Mouse (Mus musculus) left cerebral cortex, postnatal 14 days (tissue): ENCODE measurements at regions not wholly inside any gene's neighbourhood (a gene's known extent, or its start where the extent isn't known, plus 50 kb on each side); places are given as distances from the start of the nearest gene placed in this dataset.

Source experiments
- DNase-seq, 2 experiments: peaks; one replicate each; pipeline ENCODE4 v3.0.0; 2021 to 2022; ENCODE audit warnings: low spot score in 2 of 2, mixed read lengths in 1 of 2
- intact Hi-C: fragments of 180-260 bp; cut with DNase I; formaldehyde crosslinking; loops from one replicate; pipeline ENCODE4 v1.15.1; 2025

- DNase-seq: no peak
- intact Hi-C loops: no loop called here
These were observed 287.0 kb downstream of the Tns3 start for GRCm38 (mm10) chr11:8377301-8377700.

- intact Hi-C loops: no loop called here
- no peak for DNase-seq
These were observed 298.8 kb downstream of the Tns3 start for GRCm38 (mm10) chr11:8365545-8365944.

DNA sequence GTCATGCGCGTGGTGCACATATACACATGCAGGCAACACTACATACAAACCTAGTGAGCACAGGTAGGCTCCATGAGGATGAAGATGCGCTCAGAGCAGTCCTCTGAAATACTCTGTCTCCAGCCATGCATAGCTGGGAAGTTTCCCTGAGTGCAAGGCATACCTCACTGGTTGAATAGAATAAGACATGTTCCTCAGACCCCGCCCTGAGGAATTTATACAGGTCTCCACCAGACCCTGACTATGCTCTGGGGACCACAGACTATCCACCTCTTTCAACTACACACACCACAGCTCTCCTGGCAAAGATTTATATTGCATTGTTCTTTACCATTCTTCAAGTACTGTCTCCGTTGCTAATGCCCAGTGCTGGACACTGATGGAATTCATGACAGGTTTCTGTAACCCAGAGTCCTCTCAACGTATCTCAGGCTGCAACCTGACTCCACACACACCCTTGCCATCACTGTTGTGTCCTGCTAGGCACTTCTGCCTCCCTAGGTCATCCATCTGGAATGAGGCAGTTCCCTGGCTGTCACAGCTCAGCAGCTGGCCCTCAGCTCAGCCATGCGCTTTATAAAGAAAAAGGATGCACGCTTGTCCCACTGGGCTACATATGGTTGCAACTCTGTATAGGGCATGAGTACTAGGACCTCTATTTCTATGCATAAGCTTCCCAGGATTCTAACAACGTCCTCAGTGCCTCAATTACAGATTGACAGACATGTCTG lies 299.5 kb downstream of the Tns3 start:
- intact Hi-C loops: no loop called here
- no peak for DNase-seq

GRCm38 (mm10) chr11:8344938-8345337 lies 319.4 kb downstream of the Tns3 start:
- no peak for DNase-seq
- intact Hi-C loops: no loop called here

DNA sequence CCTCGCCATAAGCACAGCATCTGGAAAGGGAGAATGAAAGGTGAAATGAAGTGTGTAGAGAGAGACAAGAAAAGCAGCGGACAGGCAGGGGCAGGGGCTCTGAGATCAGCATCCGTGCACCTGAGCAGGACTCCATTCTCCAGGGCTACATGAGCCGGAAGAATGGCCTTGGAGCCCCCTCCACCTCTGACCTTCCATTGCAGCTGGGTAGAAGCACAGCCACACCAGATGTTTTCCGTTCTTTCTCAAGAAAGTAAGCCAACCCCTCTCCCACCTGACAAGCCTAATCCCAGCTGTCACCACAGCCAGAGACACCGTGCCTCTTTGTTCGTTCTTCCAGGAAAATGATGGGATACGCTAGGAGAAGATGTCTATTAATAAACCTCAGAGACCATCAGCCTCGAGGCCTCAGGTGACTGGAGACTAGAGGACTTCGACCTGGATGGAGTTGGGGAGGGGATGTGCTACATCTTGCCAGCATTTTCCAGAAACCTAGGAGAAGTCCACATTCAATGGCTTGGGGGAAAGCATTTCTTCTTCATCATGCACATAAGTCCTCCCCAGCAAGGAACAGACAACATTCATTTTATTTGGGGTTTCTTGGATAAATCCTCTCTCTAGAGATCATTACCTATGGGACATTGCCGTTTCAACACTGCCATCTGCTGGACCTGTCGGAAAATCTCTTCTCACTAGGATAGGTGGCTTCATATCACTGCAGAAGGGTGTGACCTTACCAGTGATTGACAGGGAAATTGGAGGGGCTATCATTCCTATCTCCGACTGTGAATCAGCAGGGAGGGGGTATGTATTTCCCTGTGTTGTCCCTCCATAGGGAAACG lies 361.8 kb downstream of the Tns3 start:
- DNase-seq: peak; percentile 54 to 73
- intact Hi-C loops: loop anchor here (1.0 kb wide), 1 partner anchor 1088 kb away; no protein-coding TSS in a partner anchor

DNA sequence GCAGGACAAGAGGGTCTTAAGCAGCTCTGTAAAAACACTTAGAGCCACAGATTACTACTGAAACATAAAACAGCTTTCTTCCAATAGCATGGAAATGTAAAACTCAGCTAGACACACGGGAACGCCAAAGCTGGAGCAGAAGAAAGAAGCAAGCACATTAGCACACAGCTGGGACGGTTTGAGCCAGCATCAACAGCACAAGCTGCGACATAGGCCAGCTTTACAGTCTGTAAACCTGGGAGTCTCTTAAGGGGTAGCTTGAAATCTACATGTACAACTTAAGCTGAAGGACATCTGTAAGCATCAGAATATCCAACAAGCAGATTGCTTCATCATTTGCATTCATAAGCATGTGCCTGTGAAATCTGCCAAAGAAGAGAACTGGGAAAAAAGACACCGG lies 366.9 kb downstream of the Tns3 start:
- DNase-seq: no peak
- intact Hi-C loops: no loop called here

DNA sequence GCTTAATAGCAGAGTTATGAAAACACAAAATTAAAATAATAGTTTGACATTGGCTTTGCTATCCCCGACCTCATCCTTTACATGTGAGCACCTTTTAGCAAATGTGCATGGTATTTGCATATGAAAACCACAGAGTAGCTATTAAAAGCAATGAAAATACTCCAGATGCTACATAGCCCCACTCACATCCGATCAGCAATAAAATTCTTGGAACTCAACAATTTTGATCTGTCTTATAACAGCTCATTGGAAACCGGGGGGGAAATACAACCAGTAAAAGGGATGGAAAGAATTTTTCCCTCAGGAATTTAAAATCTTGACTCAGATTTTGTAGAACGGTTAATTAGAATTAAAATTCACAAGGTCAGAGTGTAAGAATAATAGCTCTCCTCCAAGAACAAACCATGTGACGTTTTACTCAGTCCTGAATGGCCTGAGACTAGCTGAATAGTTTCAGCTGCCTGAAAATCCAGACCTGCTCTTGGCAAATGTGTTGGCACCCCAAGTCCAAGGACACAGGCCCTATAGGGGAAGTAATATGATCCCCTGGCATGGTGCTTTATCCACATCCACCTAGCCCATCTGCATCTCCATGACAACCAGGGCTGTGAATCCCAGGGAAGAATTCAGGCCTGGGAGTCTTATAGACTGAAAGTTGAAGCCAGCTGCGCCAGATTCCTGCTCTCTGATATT lies 370.9 kb downstream of the Tns3 start:
- intact Hi-C loops: no loop called here
- no peak for DNase-seq

GRCm38 (mm10) chr11:8285271-8285670 lies 379.1 kb downstream of the Tns3 start:
- no peak for DNase-seq
- intact Hi-C loops: no loop called here

DNA sequence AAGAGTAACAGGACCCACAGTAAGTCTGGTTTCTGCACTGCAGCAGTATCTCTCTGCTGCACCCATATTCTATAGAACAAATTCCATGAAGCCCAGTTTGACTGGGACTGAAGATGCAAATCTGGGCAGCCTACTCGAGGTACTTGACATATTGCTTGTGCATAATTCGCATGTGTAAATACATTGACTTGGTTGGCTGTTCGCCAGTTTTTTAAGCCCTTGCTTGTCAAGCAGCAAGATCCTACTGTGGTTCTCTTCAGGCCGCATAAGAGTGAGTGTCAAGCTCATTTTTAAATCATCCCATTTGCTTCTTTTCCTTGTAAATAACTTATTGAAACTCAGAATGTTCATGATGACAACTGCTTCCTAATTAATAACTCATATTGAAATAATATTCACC lies 389.1 kb downstream of the Tns3 start:
- intact Hi-C loops: no loop called here
- no peak for DNase-seq

GRCm38 (mm10) chr11:8269171-8269570 lies 395.2 kb downstream of the Tns3 start:
- DNase-seq: no peak
- intact Hi-C loops: no loop called here

GRCm38 (mm10) chr11:8254036-8254435 lies 410.3 kb downstream of the Tns3 start:
- intact Hi-C loops: no loop called here

DNA sequence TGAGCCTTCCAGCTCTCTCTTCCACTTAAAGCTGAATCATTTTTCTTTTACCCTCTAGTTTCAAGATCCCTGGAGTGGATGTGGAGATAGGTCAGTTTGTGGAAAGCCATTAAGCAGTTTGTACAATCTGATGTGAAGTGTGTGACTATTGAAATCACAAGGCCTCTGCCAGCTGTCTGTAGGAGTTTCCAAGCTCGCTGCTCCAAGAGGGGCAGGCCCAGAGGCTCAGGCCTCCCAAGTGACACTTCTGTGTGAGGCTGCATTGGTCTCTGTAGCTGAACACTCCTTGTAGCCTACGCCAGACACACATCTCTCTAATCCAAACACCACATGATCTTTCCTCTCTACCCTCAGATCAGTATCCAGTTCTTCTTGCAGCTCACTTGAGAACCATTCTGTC lies 413.0 kb downstream of the Tns3 start:
- intact Hi-C loops: no loop called here
- DNase-seq: no peak

More at GRCm38 (mm10) chr11:8254036-8254435, 410.3 kb downstream of the Tns3 start:
- DNase-seq: peak; percentile 9 to 24

DNA sequence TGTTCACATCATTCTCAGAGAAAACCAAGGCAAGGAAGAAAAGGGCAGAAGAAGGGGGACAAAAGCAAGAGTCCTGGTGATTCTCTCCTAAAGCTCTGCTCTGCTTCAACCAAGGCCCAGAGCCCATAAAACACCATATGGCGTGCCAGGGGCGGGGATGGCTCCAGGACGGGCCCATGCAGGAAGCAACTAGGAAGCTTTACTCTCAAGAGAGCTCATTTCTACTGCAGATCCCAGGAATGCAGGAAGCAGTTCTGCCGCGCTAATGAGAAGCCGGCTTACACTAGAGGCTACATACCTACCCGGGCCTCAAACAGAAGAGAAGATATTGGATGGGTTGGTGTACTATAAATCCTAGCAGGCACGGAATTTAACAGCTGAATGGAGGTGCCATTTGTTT lies 414.9 kb downstream of the Tns3 start:
- intact Hi-C loops: loop anchor here (5.0 to 10.0 kb wide), 2 partner anchors 115 to 1037 kb away; partner anchors contain the start of gene Igfbp3
- DNase-seq: no peak

DNA sequence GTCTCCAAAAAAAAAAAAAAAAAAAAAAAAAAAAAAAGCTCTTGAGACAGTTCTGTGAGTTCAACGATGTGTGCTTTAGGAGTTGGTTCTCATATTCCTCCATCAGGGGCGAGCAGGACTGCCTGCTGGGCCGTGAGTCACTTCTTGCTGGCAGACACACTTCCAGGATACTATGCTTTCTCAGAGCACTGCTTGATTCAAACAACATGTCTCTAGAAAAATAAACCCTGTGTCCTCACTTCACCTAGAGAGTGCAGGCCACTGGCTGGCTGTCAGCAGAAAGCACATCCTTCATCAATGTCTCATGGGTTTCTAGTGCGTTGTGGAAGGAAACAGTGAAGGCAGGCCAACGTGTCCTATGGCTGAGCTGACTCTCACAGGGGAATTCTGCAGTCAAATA lies 416.8 kb downstream of the Tns3 start:
- DNase-seq: peak in 1 of 2 experiments; percentile 8
- intact Hi-C loops: loop anchor here (5.0 to 10.0 kb wide), 2 partner anchors 113 to 1035 kb away; partner anchors contain the start of gene Igfbp3

DNA sequence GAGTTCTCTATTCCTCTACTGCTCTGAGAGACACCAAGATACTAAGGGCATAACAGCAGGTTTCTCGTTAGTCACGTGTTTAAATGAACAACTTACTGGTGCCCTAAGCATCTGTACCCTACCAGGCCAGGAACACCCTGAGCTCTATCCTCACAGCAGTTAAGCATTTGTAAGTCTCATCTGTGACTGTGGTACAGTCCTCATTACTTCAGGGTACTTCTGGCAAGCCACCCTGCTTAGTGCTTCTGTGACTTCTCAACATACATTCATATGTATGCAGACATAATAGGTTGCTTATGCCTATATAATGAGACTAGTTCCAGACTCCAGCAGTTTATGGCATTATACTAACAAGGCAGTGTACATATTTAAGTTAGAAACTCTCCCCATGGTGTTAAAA lies 417.3 kb downstream of the Tns3 start:
- DNase-seq: no peak
- intact Hi-C loops: loop anchor here (5.0 to 10.0 kb wide), 2 partner anchors 112 to 1035 kb away; partner anchors contain the start of gene Igfbp3

- intact Hi-C loops: loop anchor here (5.0 to 10.0 kb wide), 2 partner anchors 111 to 1033 kb away; partner anchors contain the start of gene Igfbp3
- peak in 1 of 2 experiments; percentile 7 for DNase-seq
These were observed 418.8 kb downstream of the Tns3 start for GRCm38 (mm10) chr11:8245408-8246003.

DNA sequence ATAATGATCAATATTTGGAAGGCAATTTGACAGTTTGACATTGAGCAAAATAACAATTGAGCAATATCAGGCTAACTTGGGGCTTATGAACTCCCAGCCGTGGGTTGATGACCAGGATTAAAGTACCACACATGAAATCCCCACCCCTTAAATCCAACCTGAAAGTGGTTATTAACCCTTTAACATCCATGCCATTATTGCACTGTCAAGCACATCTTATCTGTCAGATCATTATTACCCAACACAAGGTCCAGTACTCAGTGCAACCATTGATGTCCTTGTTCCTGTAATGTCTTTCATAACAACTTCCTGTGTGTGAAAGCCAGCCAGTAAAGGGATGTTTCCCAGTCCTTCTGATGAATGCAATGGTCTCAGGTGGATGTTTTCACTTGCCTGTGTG lies 425.8 kb downstream of the Tns3 start:
- intact Hi-C loops: no loop called here
- DNase-seq: no peak

DNA sequence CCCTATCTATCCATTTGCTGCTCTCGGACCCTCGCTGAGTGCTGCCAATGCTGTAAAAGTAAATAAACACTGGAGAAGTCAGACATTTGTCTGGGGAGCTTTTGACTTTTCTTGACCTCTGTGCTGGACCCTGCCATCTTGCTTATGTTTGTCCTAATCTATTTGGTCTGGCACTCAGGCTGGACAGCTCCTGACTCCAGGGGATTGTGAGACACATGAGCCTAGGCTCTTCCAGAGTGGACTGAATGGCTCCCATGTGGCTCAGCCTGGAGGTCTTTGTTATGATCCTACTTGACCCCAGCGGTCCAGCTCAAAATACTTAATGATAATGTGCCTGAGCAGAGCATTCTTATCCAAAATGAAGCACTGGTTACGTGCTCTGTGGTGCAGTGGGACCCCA lies 426.8 kb downstream of the Tns3 start:
- intact Hi-C loops: no loop called here

DNA sequence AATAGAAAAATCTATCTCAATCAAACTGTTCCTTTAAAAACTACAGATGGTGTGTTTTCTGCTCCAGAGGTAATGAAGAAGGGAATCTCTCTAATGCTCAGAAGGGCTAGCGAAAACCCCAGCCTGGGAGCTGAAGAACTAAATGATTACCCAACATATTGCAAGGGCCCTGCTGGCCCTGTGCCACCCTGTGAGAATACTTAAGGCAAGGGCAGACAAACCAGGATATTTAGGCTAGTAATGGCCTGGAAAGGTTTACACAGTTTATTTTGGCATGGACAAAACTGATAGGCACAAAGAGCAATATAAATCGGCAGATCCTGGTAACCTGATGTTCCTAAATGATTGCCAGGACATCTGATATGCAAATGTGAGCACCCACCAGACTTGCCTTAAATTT lies 428.3 kb downstream of the Tns3 start:
- intact Hi-C loops: no loop called here

More for the DNA sequence above, 426.8 kb downstream of the Tns3 start:
- no peak for DNase-seq

More for the DNA sequence above, 428.3 kb downstream of the Tns3 start:
- DNase-seq: no peak
